Mouse (Mus musculus) bone marrow macrophage, adult 2 months (primary cell): ENCODE data around the gene Eml2. TPM values are rescaled to one million over a fixed set of nuclear protein-coding genes. Genes with fewer than 3 reads are reported as not detected.

Experiments
- H3K27ac ChIP-seq: 2 replicates; pipeline ENCODE4 v1.5.1; 2012; ENCODE audit warnings: low read depth, low read length; ENCODE audit not compliant: insufficient read depth
- H3K4me1 ChIP-seq: 2 replicates; pipeline ENCODE4 v1.6.1; 2012; ENCODE audit warnings: low read length; ENCODE audit not compliant: control insufficient read depth, insufficient read depth
- H3K4me3 ChIP-seq: 2 replicates; pipeline ENCODE4 v1.5.1; 2012; ENCODE audit warnings: mild to moderate bottlenecking, low read length, moderate library complexity; ENCODE audit not compliant: insufficient read depth
- CTCF ChIP-seq: IDR thresholded peaks from 2 replicates; pipeline ENCODE4 v1.5.1; 2012; ENCODE audit warnings: low read depth, mild to moderate bottlenecking, low read length, moderate library complexity
- POLR2A ChIP-seq: IDR thresholded peaks from 2 replicates; pipeline ENCODE4 v1.6.1; 2012; ENCODE audit warnings: mild to moderate bottlenecking, low read depth, low read length, borderline replicate concordance
- polyA plus RNA-seq: library from polyadenylated mRNA; stranded (reverse); fragments of >200 nt; gene quantifications from 2 replicates; pipeline ENCODE4 v1.2.4, GENCODE M21; 2012; ENCODE audit not compliant: missing spikeins, insufficient read depth, insufficient read length

The Eml2 gene
- polyA plus RNA-seq, 1 experiment: 17.8 TPM

DNA sequence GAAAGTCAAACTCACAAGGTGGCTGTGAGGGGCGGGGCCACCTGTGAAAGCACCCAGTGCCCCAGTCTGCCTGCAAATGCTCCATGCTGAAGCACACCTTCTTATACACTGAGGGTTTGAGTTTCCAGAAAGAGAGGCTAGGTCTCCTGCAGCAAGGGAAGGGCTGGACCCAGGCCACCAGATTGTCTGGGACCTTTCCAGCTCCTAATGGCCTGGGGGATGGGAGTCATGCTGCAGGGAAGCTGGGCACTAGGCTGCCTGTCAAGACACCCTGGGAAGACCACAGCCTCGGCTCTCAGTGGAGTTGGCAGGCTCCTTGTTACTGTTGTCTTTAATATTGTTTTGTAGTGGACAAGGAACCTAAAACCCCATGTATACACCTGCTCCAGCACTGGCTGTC, 60.2 kb downstream of the Eml2 start:
- no peak for TF ChIP-seq POLR2A
- TF ChIP-seq CTCF: no peak
- Histone ChIP-seq H3K4me1 (peaks cover 27% of the 10 kb centered on the region), H3K27ac (no peak overlapping the region), H3K4me3 (no peak overlapping the region)

DNA sequence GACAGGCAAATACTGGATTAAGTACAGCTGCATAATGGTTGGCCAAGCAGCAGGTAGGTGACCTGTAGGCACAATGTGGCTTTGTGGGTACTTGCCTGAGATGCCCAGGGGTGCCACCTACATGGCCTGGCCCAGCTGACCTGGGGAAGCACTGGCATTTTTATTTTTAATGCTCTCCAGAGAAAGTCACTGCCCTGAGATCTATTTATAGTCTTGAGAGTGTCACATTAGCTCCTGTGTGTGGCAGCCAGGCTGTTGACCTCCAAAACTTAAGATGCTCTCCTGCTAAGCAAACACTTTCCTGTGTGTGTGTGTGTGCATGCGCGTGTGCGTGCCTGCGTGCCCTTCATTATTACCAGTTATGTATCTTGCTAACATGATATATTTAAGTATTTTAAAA, 62.1 kb downstream of the Eml2 start:
- TF ChIP-seq CTCF (no peak), POLR2A (no peak)
- H3K4me1 ChIP-seq: peaks cover 22% of the 10 kb centered on the region
- H3K4me3 ChIP-seq: no peak overlapping the region

DNA sequence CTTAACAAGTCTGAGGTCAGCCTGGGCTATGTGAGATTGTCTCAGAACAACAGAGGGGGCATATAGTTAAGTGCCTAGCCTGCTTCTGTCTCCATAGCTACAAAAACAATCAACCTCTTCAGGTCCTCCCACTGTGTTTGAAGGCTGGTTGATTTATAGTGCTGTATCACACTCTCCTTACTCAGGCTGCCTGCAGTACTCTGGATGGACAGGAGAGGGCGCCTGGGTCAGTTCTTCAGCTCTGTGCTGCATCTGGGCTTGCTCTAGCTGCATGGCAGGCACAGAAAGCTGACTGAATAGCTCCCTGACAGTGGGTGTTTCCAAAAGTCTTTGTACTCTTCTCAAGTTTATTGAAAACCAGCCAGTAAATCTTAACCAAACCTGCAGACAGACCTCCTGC, 63.2 kb downstream of the Eml2 start:
- Histone ChIP-seq H3K27ac (no peak overlapping the region), H3K4me1 (peaks cover 22% of the 10 kb centered on the region), H3K4me3 (no peak overlapping the region)
- peak; percentile 95 for TF ChIP-seq CTCF
- TF ChIP-seq POLR2A: no peak

More for the DNA sequence above, 62.1 kb downstream of the Eml2 start:
- no peak overlapping the region for H3K27ac ChIP-seq

DNA sequence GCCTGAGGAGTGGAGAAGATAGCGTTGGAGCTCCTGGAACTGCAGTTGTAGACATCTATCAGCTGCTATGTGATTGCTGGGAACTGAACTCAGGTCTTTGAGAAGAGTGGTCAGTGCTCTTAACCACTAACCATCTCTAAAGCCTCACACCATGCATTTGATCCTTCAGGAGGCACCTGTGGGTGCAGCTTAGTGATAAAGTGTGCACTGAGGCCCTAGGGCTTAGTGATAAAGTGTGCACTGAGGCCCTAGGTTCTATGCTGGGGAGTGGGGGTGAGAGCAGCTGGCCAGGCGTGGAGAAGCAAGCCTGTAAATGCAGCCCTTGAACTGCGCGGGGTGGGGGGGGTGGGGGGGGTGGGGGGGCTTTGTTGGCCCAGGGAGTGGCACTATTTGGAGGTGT, 63.8 kb downstream of the Eml2 start:
- no peak overlapping the region for H3K4me3 ChIP-seq
- no peak overlapping the region for H3K27ac ChIP-seq
- H3K4me1 ChIP-seq: peaks cover 17% of the 10 kb centered on the region
- TF ChIP-seq CTCF: no peak
- TF ChIP-seq POLR2A: no peak

DNA sequence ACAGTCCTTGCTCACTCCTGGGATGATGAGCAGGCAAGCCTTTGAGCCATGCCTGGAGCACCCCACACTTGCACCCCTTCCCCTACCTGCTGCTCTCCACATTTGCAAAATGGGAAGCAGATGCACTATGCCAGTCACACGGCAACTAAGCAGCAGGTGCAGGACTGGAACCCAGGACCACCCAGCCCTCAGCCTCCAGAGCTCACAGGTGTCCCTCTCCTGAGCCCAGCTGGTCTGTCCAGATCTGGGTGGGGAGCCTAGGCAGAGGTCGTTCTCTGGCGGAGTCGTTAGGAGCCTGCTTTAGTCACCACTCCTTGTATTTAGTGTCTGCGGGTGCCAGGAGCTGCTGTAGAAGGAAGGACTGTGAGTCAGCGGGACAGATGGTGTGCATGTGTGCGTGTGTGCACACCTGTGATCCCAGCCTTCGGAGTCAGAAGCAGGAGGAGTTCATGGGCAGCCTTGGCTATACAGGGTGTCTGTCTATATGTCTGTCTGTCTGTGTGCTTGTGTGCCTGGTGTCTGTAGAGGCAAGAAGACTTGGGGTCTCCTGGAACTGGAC, 64.8 kb downstream of the Eml2 start:
- peaks cover 9% of the 10 kb centered on the region for H3K4me1 ChIP-seq
- no peak overlapping the region for H3K27ac ChIP-seq
- H3K4me3 ChIP-seq: no peak overlapping the region
- TF ChIP-seq POLR2A (no peak), CTCF (no peak)

DNA sequence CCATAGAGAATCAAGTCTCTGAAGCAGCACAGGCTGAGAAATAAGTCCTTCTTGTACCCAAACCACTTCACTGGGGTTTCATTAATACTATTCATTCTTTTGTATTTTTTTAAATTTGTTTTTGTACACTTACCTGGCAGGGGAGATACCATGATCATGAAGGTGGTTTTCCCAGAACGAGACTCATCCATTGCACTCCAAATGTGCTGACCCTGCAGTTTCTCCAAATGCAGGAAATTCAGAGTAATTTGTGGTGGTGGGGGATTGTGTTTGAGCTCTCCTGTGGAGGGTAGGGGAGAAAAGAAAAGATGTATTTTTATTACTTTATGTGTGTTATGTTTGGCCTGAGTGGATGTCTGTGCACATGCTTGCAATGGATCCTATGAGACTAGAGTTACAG, 65.8 kb downstream of the Eml2 start:
- TF ChIP-seq CTCF (no peak), POLR2A (no peak)
- H3K4me3 ChIP-seq: no peak overlapping the region
- no peak overlapping the region for H3K27ac ChIP-seq
- peaks cover 8% of the 10 kb centered on the region for H3K4me1 ChIP-seq

DNA sequence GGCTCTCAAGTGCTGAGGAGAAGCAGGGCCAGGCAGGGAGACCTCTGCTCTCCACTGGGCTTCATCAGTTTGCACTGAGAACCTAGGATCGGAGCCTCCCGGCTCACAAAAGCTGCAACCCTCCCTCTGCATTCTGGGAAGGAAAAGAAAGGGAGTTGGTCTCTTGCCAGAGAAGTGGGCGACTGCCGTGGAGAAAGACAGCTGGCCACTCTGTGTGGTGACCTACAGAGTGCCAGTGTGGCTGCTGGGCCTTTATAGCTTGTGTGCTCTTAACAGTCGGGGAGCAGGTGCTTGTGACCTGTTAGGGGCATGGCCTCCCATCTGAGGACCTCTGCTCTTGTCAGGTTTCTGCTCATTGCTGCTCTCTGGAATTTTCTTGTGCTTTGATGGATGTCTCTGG, 67.6 kb downstream of the Eml2 start:
- TF ChIP-seq POLR2A (no peak), CTCF (no peak)
- Histone ChIP-seq H3K27ac (no peak overlapping the region), H3K4me1 (0 out of 2 replicates have a peak, but pooled peaks cover 3% of the 10 kb centered on the region), H3K4me3 (no peak overlapping the region)

DNA sequence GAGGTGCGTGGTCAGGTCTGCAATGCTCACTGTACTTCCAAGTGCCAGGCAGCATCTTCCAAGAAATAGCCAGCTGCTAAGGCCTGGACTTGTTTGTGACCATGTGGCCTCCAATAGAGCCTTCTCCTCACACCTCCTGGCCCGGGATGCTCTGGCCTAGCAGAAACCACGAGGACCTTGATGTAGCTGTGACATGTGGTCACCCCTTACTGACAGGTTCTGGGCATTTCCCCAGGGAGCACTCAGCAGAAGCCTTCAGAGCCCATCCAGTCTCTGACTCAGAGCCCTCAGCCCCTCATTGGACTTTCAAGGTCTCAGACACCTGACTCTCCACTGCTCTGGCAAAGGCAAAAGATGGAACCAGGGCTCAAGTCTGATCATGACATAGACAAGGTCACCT, 68.9 kb downstream of the Eml2 start:
- H3K27ac ChIP-seq: no peak overlapping the region
- H3K4me1 ChIP-seq: no peaks in the 10 kb centered on the region
- no peak overlapping the region for H3K4me3 ChIP-seq
- TF ChIP-seq POLR2A (no peak), CTCF (no peak)

DNA sequence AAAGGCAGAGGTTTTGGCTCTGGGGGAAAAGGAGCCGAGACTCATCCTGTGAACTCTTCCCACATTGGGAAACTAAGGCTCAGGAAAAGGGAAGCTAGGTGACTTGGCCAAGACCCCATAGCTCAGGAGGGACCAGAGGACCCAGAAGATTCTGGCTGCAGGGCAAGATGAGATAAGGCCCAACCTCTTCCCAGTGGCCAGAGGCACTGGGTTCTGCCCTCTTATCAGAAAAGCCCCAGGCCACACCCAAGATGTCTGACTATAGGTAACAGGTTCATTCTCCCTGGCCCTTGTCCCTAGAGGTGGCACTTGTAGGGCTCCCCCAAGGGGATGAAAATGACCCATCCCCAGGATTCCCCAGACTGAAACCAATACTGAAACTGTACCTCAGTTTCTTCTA, 70.6 kb downstream of the Eml2 start:
- no peaks in the 10 kb centered on the region for H3K4me1 ChIP-seq

DNA sequence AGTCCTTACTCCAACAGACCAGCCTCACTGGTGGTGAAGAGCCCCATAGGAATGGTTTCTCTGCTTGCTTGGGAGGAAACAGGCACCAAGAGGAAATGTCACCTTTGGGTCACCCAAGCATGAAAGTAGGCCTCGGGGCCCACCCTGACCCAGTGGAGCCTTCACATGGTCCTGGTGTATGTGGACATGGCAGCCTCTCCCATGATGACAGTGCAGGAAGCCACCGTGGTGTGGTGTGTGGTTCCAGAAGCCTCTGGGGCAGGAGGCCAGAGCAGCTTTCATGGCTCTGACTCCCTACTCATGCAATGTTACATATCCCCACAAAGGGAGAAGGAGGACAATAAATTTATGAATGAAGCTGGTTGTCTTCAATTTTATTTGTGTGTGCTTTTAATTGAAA, 71.3 kb downstream of the Eml2 start:
- TF ChIP-seq POLR2A (no peak), CTCF (no peak)
- H3K4me1 ChIP-seq: peaks cover 3% of the 10 kb centered on the region; the same call in 1 of the 2 replicates
- no peak overlapping the region for H3K27ac ChIP-seq
- H3K4me3 ChIP-seq: no peak overlapping the region

More for the DNA sequence above, 70.6 kb downstream of the Eml2 start:
- TF ChIP-seq POLR2A (no peak), CTCF (no peak)
- no peak overlapping the region for H3K4me3 ChIP-seq
- H3K27ac ChIP-seq: no peak overlapping the region

DNA sequence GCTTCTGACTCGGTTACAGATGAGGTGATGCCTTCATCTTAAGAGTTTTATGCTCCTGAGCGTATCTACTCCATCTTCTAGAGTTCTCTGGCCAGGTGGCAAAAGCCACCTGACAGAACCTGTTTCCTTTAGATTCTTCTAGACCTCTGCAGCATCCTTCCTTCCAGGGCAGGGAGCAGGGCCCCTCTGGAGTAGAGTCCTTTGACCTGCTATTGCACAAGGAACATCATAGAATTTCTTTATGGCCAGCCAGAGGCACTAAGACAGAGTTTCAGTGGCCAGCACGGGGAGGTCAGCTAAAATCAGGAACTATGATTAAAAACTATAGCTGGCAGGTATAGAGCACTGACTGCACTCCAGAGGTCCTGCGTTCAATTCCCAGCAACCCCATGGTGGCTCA, 75.9 kb downstream of the Eml2 start:
- H3K27ac ChIP-seq: no peak overlapping the region
- peaks cover 16% of the 10 kb centered on the region for H3K4me1 ChIP-seq
- TF ChIP-seq POLR2A (no peak), CTCF (no peak)
- no peak overlapping the region for H3K4me3 ChIP-seq
